Mouse (Mus musculus): ENCODE data around the gene Tspan14. TPM values are rescaled to one million over a fixed set of nuclear protein-coding genes. Genes with fewer than 3 reads are reported as not detected.

Tspan14 gene
- polyA plus RNA-seq, 2 experiments, result 22.0 to 25.4 TPM

GRCm38 (mm10) chr14:40885752-40886151 lies 80.9 kb downstream of the Tspan14 start:
- H3K9ac ChIP-seq (replicated peaks), result no peak overlapping the region
- peak; percentile 28; the same call in 1 of the 2 replicates for ATAC-seq (ENCODE audit: insufficient read depth)

GRCm38 (mm10) chr14:40885225-40885624 lies 81.4 kb downstream of the Tspan14 start:
- no peaks in the 10 kb centered on the region for H3K27me3 ChIP-seq (ENCODE audit: control insufficient read depth, insufficient read depth, low read length)
- H3K4me1 ChIP-seq (replicated peaks; ENCODE audit: control insufficient read depth in 2 of 2, insufficient read depth in 2 of 2, low read length in 1 of 2), result peaks cover 9 to 18% of the 10 kb centered on the region in 2 experiments
- no peak for ATAC-seq (ENCODE audit: insufficient read depth)
- H3K36me3 ChIP-seq (replicated peaks; ENCODE audit: control insufficient read depth, insufficient read depth, low read depth), result no peaks in the 10 kb centered on the region
- H3K4me3 ChIP-seq (ENCODE audit: insufficient read depth in 1 of 2, low read depth in 2 of 2, low read length in 2 of 2), result no peak overlapping the region
- H3K4me2 ChIP-seq (ENCODE audit: low read depth), result no peak overlapping the region
- H3K27ac ChIP-seq, result no peak overlapping the region
- H3K9me3 ChIP-seq (ENCODE audit: control insufficient read depth, low read length), result no peaks in the 10 kb centered on the region
- WGBS (ENCODE audit: insufficient replicate concordance), result 38% methylated on average over 4 of the region's 4 CpGs
- no peak for TF ChIP-seq EP300 (IDR thresholded peaks at IDR 0.05; ENCODE audit: low read depth)
- TF ChIP-seq CTCF (IDR thresholded peaks at IDR 0.05; ENCODE audit: low read depth), result no peak
- DNase-seq (ENCODE audit: low read depth in 3 of 3, low spot score in 3 of 3), result no peak
- no peak overlapping the region for H3K9ac ChIP-seq (replicated peaks)

More at GRCm38 (mm10) chr14:40885752-40886151, 80.9 kb downstream of the Tspan14 start:
- DNase-seq (ENCODE audit: low read depth in 3 of 3, low spot score in 3 of 3), result no peak
- no peak for TF ChIP-seq EP300 (IDR thresholded peaks at IDR 0.05; ENCODE audit: low read depth)
- no peak for TF ChIP-seq CTCF (IDR thresholded peaks at IDR 0.05; ENCODE audit: low read depth)
- no peak overlapping the region for H3K4me3 ChIP-seq (ENCODE audit: insufficient read depth in 1 of 2, low read depth in 2 of 2, low read length in 2 of 2)
- H3K36me3 ChIP-seq (replicated peaks; ENCODE audit: control insufficient read depth, insufficient read depth, low read depth), result no peaks in the 10 kb centered on the region
- H3K9me3 ChIP-seq (ENCODE audit: control insufficient read depth, low read length), result no peaks in the 10 kb centered on the region
- H3K27ac ChIP-seq, result no peak overlapping the region
- H3K4me2 ChIP-seq (ENCODE audit: low read depth), result no peak overlapping the region
- H3K27me3 ChIP-seq (ENCODE audit: control insufficient read depth, insufficient read depth, low read length), result no peaks in the 10 kb centered on the region
- WGBS (ENCODE audit: insufficient replicate concordance), result 0% methylated on average over 1 of the region's 1 CpGs
- peaks cover 9 to 18% of the 10 kb centered on the region in 2 experiments for H3K4me1 ChIP-seq (replicated peaks; ENCODE audit: control insufficient read depth in 2 of 2, insufficient read depth in 2 of 2, low read length in 1 of 2)

GRCm38 (mm10) chr14:40874565-40874964 lies 92.0 kb downstream of the Tspan14 start:
- no peak overlapping the region for H3K4me2 ChIP-seq (ENCODE audit: low read depth)
- H3K27me3 ChIP-seq (ENCODE audit: control insufficient read depth, insufficient read depth, low read length), result no peaks in the 10 kb centered on the region
- no peak overlapping the region for H3K4me3 ChIP-seq (ENCODE audit: insufficient read depth in 1 of 2, low read depth in 2 of 2, low read length in 2 of 2)
- no peaks in the 10 kb centered on the region for H3K9me3 ChIP-seq (ENCODE audit: control insufficient read depth, low read length)
- H3K36me3 ChIP-seq (replicated peaks; ENCODE audit: control insufficient read depth, insufficient read depth, low read depth), result no peaks in the 10 kb centered on the region
- TF ChIP-seq EP300 (IDR thresholded peaks at IDR 0.05; ENCODE audit: low read depth) (no peak), CTCF (IDR thresholded peaks at IDR 0.05; ENCODE audit: low read depth) (no peak)
- no peaks in the 10 kb centered on the region; a peak in 1 of 4 replicates for H3K4me1 ChIP-seq (replicated peaks; ENCODE audit: control insufficient read depth in 2 of 2, insufficient read depth in 2 of 2, low read length in 1 of 2)
- H3K27ac ChIP-seq, result no peak overlapping the region
- ATAC-seq (ENCODE audit: insufficient read depth) (no peak), DNase-seq (ENCODE audit: low read depth in 3 of 3, low spot score in 3 of 3) (no peak)
- no peak overlapping the region for H3K9ac ChIP-seq (replicated peaks)

GRCm38 (mm10) chr14:40873961-40874360 lies 92.6 kb downstream of the Tspan14 start:
- Histone ChIP-seq H3K36me3 (replicated peaks; ENCODE audit: control insufficient read depth, insufficient read depth, low read depth) (no peaks in the 10 kb centered on the region), H3K4me3 (ENCODE audit: insufficient read depth in 1 of 2, low read depth in 2 of 2, low read length in 2 of 2) (no peak overlapping the region), H3K27me3 (ENCODE audit: control insufficient read depth, insufficient read depth, low read length) (no peaks in the 10 kb centered on the region), H3K4me2 (ENCODE audit: low read depth) (no peak overlapping the region), H3K4me1 (replicated peaks; ENCODE audit: control insufficient read depth in 2 of 2, insufficient read depth in 2 of 2, low read length in 1 of 2) (no peaks in the 10 kb centered on the region; a peak in 1 of 4 replicates), H3K9me3 (ENCODE audit: control insufficient read depth, low read length) (no peaks in the 10 kb centered on the region), H3K9ac (replicated peaks) (no peak overlapping the region), H3K27ac (no peak overlapping the region)
- WGBS (ENCODE audit: insufficient replicate concordance), result 43% methylated on average over 5 of the region's 5 CpGs
- no peak for TF ChIP-seq EP300 (IDR thresholded peaks at IDR 0.05; ENCODE audit: low read depth)
- no peak for TF ChIP-seq CTCF (IDR thresholded peaks at IDR 0.05; ENCODE audit: low read depth)
- DNase-seq (ENCODE audit: low read depth in 3 of 3, low spot score in 3 of 3) (no peak), ATAC-seq (ENCODE audit: insufficient read depth) (no peak)

- no peak for DNase-seq (ENCODE audit: low read depth in 3 of 3, low spot score in 3 of 3)
- 49% methylated on average over 3 of the region's 3 CpGs for WGBS (ENCODE audit: insufficient replicate concordance)
- TF ChIP-seq CTCF (IDR thresholded peaks at IDR 0.05; ENCODE audit: low read depth), result no peak
- TF ChIP-seq EP300 (IDR thresholded peaks at IDR 0.05; ENCODE audit: low read depth), result no peak
Observed at GRCm38 (mm10) chr14:40870598-40870997, 96.0 kb downstream of the Tspan14 start.

More at GRCm38 (mm10) chr14:40870598-40870997, 96.0 kb downstream of the Tspan14 start:
- Histone ChIP-seq H3K4me2 (ENCODE audit: low read depth) (no peak overlapping the region), H3K36me3 (replicated peaks; ENCODE audit: control insufficient read depth, insufficient read depth, low read depth) (no peaks in the 10 kb centered on the region), H3K4me3 (ENCODE audit: insufficient read depth in 1 of 2, low read depth in 2 of 2, low read length in 2 of 2) (no peak overlapping the region), H3K27ac (no peak overlapping the region), H3K9me3 (ENCODE audit: control insufficient read depth, low read length) (no peaks in the 10 kb centered on the region), H3K27me3 (ENCODE audit: control insufficient read depth, insufficient read depth, low read length) (no peaks in the 10 kb centered on the region), H3K4me1 (replicated peaks; ENCODE audit: control insufficient read depth in 2 of 2, insufficient read depth in 2 of 2, low read length in 1 of 2) (no peaks in the 10 kb centered on the region; a peak in 1 of 4 replicates), H3K9ac (replicated peaks) (no peak overlapping the region)
- ATAC-seq (ENCODE audit: insufficient read depth), result no peak
